Mouse (Mus musculus) urinary bladder, adult 18-20 months (tissue): ENCODE data around the gene Wfdc21.

Source experiments
- DNase-seq, 2 experiments: peaks; one replicate each; pipeline ENCODE4 v3.0.0; 2022; ENCODE audit warnings: low spot score in 2 of 2, mixed read lengths in 2 of 2

Wfdc21 gene

DNA sequence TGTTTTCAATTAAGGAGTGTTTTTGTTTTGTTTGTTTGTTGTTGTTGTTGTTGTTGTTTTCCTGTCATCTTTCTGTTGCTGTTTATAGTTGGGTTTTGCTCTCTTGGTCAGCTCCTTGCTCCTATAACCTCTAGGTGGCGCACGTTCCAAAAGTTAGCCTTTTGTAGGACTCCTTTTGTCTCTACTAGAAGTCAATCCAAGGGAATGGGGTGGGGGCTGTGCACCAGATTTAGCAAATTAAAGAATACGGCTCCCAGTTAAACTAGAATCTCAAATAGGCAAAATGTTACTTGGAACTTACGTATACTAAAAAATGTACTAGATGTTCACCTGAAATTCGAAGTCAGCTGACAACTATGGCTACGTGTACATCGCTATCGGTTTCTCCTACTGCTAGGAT, 55.4 kb downstream of the Wfdc21 start:
- no peak for DNase-seq
